Mouse (Mus musculus): Measurements from ENCODE around the gene Olfr1191-ps1.
"Not testable (repeated sequence)": the region's sequence is repeated elsewhere in the genome, so short reads cannot be mapped to it uniquely, and the experiment has no call there.

Gene Olfr1191-ps1

GRCm38 (mm10) chr2:88640242-88640641 is at the start of gene Olfr1191-ps1:
TSS of gene Olfr1191-ps1 (plus strand) at chr2:88640542.
- not testable (repeated sequence) for DNase-seq

- DNase-seq, result no peak
Observed at GRCm38 (mm10) chr2:88648209-88648608, 7.9 kb downstream of the Olfr1191-ps1 start, which contains the start of gene Olfr1192-ps1. TSS of gene Olfr1192-ps1 (plus strand) at chr2:88648509.

- not testable (repeated sequence) for DNase-seq
Observed at GRCm38 (mm10) chr2:88675328-88675727, 35.0 kb downstream of the Olfr1191-ps1 start, which contains the start of gene Olfr1193. TSS of gene Olfr1193 (plus strand) at chr2:88675628.

- DNase-seq, result no peak
Observed at GRCm38 (mm10) chr2:88689087-88689486, 48.7 kb downstream of the Olfr1191-ps1 start, which contains the start of gene Olfr1195. TSS of gene Olfr1195 (minus strand) at chr2:88689187.

All from cerebellum, adult 9-10 months (tissue).